Mouse (Mus musculus): ENCODE measurements around the gene Tuba4a. TPM values are rescaled to one million over a fixed set of nuclear protein-coding genes. Genes with fewer than 3 reads are reported as not detected.

Tuba4a gene
- total and polyA plus RNA-seq, 3 experiments: 180 to 294 (median 192) TPM

DNA sequence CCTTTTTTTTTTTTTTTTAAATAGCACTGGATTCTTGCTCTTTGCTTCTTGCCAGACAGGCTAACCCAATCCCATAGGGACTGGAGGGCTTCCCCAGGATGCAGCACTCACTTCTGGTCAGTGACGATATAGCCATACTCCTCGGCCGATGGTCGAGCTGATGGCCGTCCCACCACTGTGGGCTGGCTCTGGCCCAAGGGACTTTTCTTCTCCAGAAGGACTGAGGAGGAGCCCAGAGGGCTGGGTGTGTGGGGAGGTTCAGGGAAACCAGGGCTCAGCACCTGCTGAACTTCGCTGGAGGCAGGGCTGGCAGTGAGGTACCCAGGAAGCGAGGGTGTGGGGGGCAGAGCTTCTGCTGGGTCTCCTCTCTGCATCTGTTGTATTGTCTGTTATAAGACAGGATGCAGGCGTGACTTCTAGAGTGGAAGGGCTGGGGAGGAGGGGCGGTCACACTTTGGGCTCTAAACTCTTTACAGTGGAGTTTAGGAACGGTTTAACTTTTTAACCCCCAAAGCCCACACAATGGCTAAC is 35.9 kb upstream of the Tuba4a start:
- no peak overlapping the region for H3K9ac ChIP-seq (ENCODE audit: insufficient read depth, low read depth)
- no peaks in the 10 kb centered on the region for H3K79me2 ChIP-seq (replicated peaks; ENCODE audit: control insufficient read depth, extremely low read depth, insufficient read depth, poor library complexity, severe bottlenecking)
- H3K9me3 ChIP-seq (replicated peaks; ENCODE audit: low read length): no peaks in the 10 kb centered on the region
- peaks cover 6 to 12% of the 10 kb centered on the region in 2 experiments for H3K4me1 ChIP-seq (ENCODE audit: control insufficient read depth in 1 of 2, insufficient read depth in 2 of 2)
- no peak overlapping the region for H3K4me2 ChIP-seq (ENCODE audit: insufficient read depth, low read depth, poor library complexity, severe bottlenecking)
- H3K4me3 ChIP-seq (replicated peaks in 1 of 3; ENCODE audit: low read depth in 2 of 3, low read length in 2 of 3, poor library complexity in 1 of 3): no peak overlapping the region
- no peaks in the 10 kb centered on the region for H3K36me3 ChIP-seq (replicated peaks in 1 of 2; ENCODE audit: control insufficient read depth in 1 of 2, insufficient read depth in 1 of 2, low read length in 1 of 2)
- H3K27ac ChIP-seq (ENCODE audit: insufficient read depth, low read depth): no peak overlapping the region
- DNase-seq (ENCODE audit: extremely low read depth): no peak
- in situ Hi-C loops (cut with MboI; ENCODE audit: low pct_ligation_motif_present, low pct_unique_long_range_greater_than_20kb, low sequenced_read_pairs) (loop anchor here (25.0 kb wide), 1 partner anchor 318 kb away; the partner anchor contains the start of gene Cfap65), dilution Hi-C loops (cut with MboI; ENCODE audit: extremely low pct_ligation_motif_present, extremely low pct_unique_long_range_greater_than_20kb, low sequenced_read_pairs) (no loop called here)
- peaks cover 42% of the 10 kb centered on the region for H3K27me3 ChIP-seq (replicated peaks)
- TF ChIP-seq USF2 (conservative IDR thresholded peaks at IDR 0.05; ENCODE audit: low read depth, low read length) (no peak), POLR2AphosphoS2 (IDR thresholded peaks at IDR 0.05; ENCODE audit: low read depth, low read length) (no peak), SMC3 (IDR thresholded peaks at IDR 0.05; ENCODE audit: low read depth, low read length) (no peak), ELF1 (IDR thresholded peaks at IDR 0.05; ENCODE audit: low read depth, low read length) (no peak), CTCF (conservative IDR thresholded peaks at IDR 0.05 in 1 of 2, IDR thresholded peaks at IDR 0.05 in 1 of 2; ENCODE audit: low read depth in 2 of 2, low read length in 2 of 2) (no peak), ZMIZ1 (IDR thresholded peaks at IDR 0.05; ENCODE audit: low read depth, low read length) (no peak), MAFK (IDR thresholded peaks at IDR 0.05; ENCODE audit: insufficient replicate concordance, low read length) (no peak), IRF4 (IDR thresholded peaks at IDR 0.05; ENCODE audit: low read depth, low read length) (no peak)

DNA sequence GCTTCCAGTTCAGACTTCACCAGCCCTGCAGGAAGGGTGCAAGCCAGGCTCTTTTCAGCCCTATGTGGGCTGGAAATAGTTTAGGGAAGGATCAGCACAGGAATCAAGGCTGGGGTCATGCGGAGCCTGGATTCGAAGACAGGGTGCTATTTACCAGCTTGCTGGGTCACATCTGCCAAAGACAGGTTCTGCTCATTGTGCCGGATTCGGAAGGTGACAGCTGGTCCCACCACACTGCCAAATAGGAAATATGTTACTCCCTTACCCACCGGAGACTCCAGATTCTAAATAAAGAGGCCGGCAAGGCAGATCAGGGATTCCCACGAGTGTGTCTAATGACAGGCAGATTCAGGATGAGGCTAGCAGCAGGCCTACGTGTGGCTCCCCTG is 35.0 kb upstream of the Tuba4a start:
- H3K27me3 ChIP-seq (replicated peaks): peaks cover 32% of the 10 kb centered on the region
- DNase-seq (ENCODE audit: extremely low read depth): no peak
- no peaks in the 10 kb centered on the region for H3K36me3 ChIP-seq (replicated peaks in 1 of 2; ENCODE audit: control insufficient read depth in 1 of 2, insufficient read depth in 1 of 2, low read length in 1 of 2)
- H3K4me1 ChIP-seq (ENCODE audit: control insufficient read depth in 1 of 2, insufficient read depth in 2 of 2): peaks cover 9 to 20% of the 10 kb centered on the region in 2 experiments
- H3K4me3 ChIP-seq (replicated peaks in 1 of 3; ENCODE audit: low read depth in 2 of 3, low read length in 2 of 3, poor library complexity in 1 of 3): no peak overlapping the region
- dilution Hi-C loops (cut with MboI; ENCODE audit: extremely low pct_ligation_motif_present, extremely low pct_unique_long_range_greater_than_20kb, low sequenced_read_pairs) (no loop called here), in situ Hi-C loops (cut with MboI; ENCODE audit: low pct_ligation_motif_present, low pct_unique_long_range_greater_than_20kb, low sequenced_read_pairs) (loop anchor here (25.0 kb wide), 1 partner anchor 317 kb away; the partner anchor contains the start of gene Cfap65)
- no peaks in the 10 kb centered on the region for H3K79me2 ChIP-seq (replicated peaks; ENCODE audit: control insufficient read depth, extremely low read depth, insufficient read depth, poor library complexity, severe bottlenecking)
- no peaks in the 10 kb centered on the region for H3K9me3 ChIP-seq (replicated peaks; ENCODE audit: low read length)
- no peak overlapping the region for H3K9ac ChIP-seq (ENCODE audit: insufficient read depth, low read depth)
- H3K4me2 ChIP-seq (ENCODE audit: insufficient read depth, low read depth, poor library complexity, severe bottlenecking): no peak overlapping the region
- TF ChIP-seq MAX (IDR thresholded peaks at IDR 0.05; ENCODE audit: low read length) (no peak), GABPA (IDR thresholded peaks at IDR 0.05; ENCODE audit: insufficient replicate concordance, low read depth, low read length) (no peak), RAD21 (IDR thresholded peaks at IDR 0.05; ENCODE audit: low read depth, low read length) (no peak), ZKSCAN1 (IDR thresholded peaks at IDR 0.05; ENCODE audit: borderline replicate concordance, low read depth, low read length) (no peak)
- no peak overlapping the region for H3K27ac ChIP-seq (ENCODE audit: insufficient read depth, low read depth)
